Mouse (Mus musculus) A20 (cell line): ENCODE measurements around the gene Slc25a18.

Source experiments
- DNase-seq: peaks from one replicate; pipeline ENCODE4 v3.0.0-alpha.2; 2011; ENCODE audit warnings: low read depth, low spot score

Slc25a18 gene

DNA sequence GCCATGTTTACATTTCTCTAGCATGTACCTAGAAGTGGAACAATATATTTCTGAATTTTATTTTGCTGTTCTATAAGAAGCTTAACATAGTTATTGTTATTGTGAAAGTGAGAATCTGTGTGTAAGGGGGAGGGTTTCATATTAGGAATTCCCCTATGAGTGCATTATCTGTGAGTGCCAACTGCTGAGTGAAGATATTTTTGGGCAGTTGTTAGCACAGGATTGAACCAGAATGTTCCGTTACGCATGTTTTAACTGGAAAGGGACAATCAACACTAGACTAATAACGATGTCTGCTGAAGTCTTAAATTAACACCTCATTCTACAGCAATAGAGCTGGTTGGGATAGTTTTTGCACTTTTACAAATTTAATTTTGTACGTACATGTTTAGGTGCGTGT is 68.4 kb downstream of the Slc25a18 start:
- no peak for DNase-seq
